Mouse (Mus musculus) c-Kit-positive CD71-negative TER-119-negative erythroid progenitor cells, embryonic 14.5 days (primary cell): Measurements from ENCODE around the gene Nktr.

ENCODE experiments used
- DNase-seq: peaks from one replicate; pipeline ENCODE4 v3.0.0-alpha.2; 2013; ENCODE audit warnings: low read depth

Gene Nktr

DNA sequence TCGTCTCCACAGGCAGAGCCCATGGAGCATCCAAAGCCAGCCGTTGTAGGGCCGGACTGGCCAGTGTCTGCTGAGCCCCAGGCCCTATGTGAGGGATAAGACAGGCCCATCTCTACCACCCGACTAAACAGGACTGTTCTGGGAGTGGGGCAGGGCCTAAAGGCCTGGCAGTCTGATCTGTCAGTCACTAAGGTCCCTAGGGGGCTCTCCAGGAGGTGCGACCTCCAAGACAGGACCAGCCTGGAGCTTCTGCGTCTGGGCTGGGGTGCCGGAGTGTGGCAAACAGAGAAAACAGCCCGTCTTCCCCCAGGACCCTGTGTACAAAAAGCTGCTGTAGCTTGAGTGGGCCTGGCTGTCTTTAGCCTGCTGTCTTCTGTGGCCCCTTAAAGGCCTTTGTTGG lies 42.8 kb downstream of the Nktr start:
- DNase-seq = no peak

DNA sequence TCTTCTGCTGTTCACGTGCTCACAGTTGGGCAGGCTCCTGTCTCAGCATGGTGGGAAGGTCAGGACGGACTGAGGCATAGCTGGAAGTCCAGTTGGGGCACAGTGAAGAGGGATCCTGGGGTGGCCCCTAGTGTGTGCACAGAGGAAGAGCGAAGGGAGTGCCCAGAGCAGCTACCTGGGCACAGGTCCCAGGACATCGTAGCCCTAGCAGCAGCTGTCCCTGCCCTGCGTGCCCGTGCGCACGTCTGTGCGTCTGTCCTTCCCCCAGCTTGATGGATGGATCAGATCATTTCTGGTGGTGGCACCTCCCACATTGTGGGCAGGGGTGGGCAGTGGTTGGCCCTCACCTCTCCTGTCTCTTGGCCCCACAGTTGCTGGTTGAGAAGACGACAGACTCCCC lies 43.3 kb downstream of the Nktr start:
- no peak for DNase-seq

- DNase-seq = no peak
Observed at GRCm38 (mm10) chr9:121762761-121763160, 43.8 kb downstream of the Nktr start.

DNA sequence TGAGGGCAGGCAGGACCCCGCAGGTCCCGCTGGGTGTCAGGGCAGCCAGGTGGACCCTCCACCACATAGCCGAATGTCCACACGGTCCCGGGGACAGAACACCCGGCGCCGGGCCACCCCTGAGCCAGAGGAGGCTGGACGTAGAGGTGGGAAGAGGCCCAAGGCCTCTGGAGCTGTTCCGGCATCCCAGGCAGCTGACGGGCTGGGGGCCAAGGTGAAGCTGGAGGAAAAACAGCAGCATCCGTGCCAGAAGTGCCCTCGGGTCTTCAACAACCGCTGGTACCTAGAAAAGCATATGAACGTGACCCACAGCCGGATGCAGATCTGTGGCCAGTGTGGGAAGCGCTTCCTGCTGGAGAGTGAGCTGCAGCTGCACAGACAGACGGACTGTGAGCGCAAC lies 44.7 kb downstream of the Nktr start:
- DNase-seq = no peak

DNA sequence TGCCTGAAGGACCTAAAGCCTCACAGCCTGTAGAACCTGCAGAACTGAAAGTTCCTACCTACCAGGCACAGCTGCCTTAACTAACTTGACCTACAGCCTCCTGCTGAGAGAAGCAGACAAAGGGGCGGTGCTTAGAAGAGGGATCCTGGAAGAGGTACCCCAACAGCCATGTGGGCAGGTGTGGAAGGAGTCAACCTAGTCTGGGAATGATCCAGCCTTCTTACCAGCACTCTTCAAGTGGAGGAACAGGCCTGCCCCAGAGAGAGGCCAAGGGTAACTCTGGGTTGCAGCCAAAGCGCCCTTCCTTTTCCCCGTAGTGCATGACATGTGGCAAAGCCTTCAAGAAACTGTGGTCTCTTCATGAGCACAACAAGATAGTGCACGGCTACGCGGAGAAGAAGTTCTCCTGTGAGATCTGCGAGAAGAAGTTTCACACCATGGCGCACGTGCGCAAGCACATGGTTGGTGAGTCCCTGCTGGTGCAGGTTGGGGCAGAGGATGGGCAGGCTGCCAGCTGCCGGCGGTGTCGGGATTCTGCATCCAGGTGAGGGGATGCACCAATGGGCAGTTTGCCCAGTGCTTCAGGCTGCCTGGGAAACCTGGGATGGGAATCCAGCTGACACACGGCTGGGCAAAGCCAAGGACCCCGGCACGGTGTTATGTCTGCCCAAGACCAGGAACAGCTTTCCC lies 46.3 kb downstream of the Nktr start:
- no peak for DNase-seq

GRCm38 (mm10) chr9:121772412-121772811 lies 53.4 kb downstream of the Nktr start:
- DNase-seq = no peak

DNA sequence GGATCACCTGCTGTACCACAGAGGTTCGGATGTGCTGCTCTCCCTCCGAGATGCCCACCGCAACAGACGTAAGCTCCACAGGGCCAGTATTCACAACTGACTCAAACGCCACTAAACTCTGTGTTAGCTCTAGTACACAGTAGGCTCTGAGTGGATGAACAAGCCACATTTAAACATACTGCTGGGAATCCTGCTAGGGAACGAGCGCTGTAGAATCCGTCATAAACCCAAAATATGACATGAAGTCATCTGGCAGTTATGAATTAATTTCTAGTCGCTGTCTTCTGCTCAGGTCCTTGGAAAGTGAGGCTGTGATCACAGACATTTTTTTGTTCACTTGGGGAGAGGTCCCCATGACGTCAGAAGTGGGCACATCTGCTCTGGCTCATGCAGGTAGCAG lies 57.0 kb downstream of the Nktr start:
- DNase-seq = no peak

DNA sequence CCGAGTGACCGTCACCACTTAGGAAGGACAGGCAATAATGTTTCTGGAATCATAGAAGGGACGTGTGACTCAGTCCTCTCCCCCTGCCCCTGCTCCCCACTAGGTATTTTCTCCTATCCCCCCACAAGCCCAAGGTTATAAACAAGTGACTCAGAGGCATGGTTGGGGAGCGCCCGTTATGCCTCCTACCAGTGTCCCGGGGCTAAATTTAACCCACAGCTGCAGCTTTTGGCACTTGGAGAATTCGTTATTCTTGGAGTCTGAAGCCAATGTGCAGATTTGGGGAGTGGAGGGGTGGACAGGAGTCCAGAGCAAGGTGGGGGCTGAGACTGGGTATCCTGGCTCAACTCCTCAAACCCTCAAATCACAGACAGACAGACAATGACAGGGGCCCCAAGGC lies 57.5 kb downstream of the Nktr start:
- DNase-seq = no peak

DNA sequence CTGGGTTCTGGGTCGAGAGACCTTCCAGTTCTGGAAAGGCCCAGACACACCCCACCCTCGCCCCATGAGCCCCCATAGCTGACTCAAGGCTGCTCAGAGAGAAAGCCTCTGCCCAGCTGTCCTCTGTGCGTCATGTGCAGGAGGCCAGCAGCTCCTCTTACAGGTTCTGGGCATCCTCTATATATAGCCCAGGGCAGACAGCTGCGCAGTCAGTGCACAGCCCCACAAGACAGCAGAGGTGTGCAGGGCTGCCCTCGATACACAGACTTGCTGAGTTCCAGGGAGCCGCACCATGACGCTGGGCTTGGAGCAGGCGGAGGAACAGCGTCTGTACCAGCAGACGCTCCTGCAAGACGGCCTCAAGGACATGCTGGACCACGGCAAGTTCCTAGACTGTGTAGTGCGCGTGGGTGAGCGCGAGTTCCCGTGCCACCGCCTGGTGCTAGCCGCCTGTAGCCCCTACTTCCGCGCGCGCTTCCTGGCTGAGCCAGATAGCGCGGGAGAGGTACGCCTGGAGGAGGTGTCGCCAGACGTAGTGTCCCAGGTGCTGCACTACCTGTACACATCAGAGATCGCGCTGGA lies 58.6 kb downstream of the Nktr start, which contains the start of gene Klhl40:
Klhl40 (plus strand) TSS at position 124 of the 582 bp plus-strand sequence.
- DNase-seq = no peak

GRCm38 (mm10) chr9:121778066-121778624 lies 59.2 kb downstream of the Nktr start:
- DNase-seq = no peak

DNA sequence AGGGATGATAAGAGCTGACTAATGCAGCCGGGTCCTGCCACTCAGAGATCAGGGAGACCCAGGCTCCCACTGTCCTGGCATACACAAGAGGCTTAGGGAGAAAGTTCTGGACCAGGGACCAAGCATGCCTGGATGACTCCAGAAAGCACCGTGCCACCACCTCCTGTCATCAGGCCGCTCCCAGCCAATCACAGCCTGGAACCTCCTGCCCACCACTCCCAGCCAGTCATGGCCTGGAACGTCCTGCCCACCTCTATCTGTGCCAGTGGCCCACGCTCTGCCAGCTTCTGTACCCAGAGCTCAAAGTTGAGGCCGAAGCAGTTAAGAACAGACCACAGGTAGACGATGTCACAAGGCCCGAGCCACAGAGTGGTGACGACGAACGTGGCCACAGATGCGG lies 65.8 kb downstream of the Nktr start:
- no peak for DNase-seq

- DNase-seq = no peak
Observed at GRCm38 (mm10) chr9:121785261-121785660, 66.3 kb downstream of the Nktr start.

- DNase-seq = no peak
Observed at GRCm38 (mm10) chr9:121786359-121786758, 67.4 kb downstream of the Nktr start.

DNA sequence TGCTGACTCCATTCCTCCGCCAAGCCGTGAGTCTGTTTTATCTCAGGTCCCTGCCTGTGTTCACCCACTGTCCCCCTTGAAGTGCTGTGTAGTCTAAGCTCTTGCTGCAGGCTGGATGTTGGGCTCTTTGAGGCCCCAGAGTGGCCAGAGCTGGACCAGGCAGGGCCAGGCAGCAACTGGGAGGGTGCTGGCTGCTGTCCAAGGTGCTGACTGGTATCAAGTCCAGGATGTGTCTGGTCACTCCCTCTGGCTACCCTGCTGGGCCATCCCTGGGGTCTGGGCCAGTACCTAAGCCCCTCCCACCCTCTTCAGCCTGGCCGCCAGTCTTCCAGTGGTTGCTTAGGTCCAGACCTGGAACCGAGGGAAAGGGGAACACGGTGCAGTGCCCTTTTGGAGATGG lies 72.2 kb downstream of the Nktr start:
- DNase-seq = peak; percentile 25

GRCm38 (mm10) chr9:121791757-121792521 lies 73.0 kb downstream of the Nktr start, which contains the start of gene Hhatl:
Gene Hhatl, minus strand, starts transcription at chr9:121792507.
- no peak for DNase-seq

DNA sequence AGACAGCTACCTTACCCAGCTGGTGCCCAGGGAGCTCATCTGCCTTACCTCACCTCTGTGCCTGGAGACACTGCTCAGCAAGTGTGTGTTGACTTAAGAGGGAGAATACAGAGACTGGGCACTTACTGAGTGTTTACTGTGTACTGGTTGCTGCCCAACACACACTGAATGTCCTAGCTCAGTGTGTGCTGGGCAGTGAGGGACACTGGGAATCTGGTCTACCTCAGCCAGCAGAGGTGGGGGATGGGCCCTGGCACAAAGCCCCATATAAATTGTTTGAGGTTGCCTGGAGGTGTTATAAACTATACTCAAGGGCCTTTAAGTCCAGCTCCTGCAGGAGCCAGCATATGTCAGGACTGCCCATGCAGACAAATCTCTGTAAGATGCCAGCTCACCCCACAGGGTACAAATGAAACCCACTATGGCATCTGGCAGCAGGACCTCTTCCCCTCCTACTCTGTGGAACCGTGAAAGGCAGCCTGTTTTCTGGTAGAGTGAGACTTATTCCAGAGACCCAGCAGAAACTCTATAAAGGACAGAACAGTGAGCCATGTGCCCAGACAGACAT lies 76.1 kb downstream of the Nktr start:
- no peak for DNase-seq

DNA sequence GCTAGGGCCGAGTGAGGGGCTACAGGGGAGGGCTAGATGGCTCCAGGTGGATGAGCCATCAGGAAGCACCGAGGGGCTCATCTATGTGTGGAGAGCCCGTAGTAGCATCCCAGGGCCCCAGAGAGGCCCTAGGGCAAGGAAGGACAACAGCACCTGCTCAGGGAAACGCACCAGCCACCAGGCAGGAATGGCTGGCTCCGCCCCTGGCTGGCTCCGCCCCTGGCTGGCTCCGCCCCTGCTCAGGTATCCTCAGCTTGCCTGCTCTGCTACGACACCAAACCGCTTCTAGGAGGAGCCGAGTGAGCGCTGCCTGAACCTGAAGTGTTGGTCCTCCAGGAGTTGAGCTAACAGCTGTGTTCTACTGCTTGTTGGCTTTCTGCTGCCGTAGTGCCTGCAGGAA lies 78.8 kb downstream of the Nktr start:
- no peak for DNase-seq

- DNase-seq = no peak
Observed at GRCm38 (mm10) chr9:121798887-121799520, 80.0 kb downstream of the Nktr start.

GRCm38 (mm10) chr9:121802747-121803146 lies 83.8 kb downstream of the Nktr start:
- no peak for DNase-seq
